Mouse (Mus musculus): ENCODE results near the gene Nsrp1. TPM values are rescaled to one million over a fixed set of nuclear protein-coding genes. Genes with fewer than 3 reads are reported as not detected.

Nsrp1 gene
- polyA plus RNA-seq, 1 experiment from 2014 or later: 102 TPM

DNA sequence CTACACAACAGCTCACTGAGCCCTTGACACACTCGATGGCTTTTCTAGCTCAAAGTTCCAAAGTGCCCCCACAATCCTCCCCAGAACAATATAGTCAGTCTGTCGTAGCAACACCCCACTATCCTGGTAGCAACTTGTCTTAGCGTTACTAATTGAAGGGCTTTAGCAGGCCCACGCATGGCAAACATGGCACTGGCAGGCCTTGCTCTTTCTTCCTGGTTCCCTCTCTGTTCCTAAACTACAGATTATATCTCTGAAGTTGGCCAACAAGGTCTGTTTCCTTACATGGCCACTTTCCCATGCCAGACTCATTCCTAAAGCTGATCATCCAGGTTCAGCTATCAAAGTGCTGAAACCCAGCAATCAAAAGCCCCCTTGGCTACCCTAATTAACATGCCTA, 36.3 kb downstream of the Nsrp1 start:
- 84% methylated on average over 4 of the region's 4 CpGs for WGBS
- Histone ChIP-seq H3K36me3 (peaks cover 17% of the 10 kb centered on the region), H3K27me3 (no peaks in the 10 kb centered on the region), H3K27ac (no peak overlapping the region), H3K4me2 (no peak overlapping the region), H3K9me3 (no peaks in the 10 kb centered on the region), H3K4me3 (no peak overlapping the region), H3K4me1 (no peaks in the 10 kb centered on the region), H3K9ac (no peak overlapping the region)
- ATAC-seq (ENCODE audit: insufficient number of reproducible peaks, insufficient read depth, low FRiP score, low TSS enrichment, low read depth): no peak

DNA sequence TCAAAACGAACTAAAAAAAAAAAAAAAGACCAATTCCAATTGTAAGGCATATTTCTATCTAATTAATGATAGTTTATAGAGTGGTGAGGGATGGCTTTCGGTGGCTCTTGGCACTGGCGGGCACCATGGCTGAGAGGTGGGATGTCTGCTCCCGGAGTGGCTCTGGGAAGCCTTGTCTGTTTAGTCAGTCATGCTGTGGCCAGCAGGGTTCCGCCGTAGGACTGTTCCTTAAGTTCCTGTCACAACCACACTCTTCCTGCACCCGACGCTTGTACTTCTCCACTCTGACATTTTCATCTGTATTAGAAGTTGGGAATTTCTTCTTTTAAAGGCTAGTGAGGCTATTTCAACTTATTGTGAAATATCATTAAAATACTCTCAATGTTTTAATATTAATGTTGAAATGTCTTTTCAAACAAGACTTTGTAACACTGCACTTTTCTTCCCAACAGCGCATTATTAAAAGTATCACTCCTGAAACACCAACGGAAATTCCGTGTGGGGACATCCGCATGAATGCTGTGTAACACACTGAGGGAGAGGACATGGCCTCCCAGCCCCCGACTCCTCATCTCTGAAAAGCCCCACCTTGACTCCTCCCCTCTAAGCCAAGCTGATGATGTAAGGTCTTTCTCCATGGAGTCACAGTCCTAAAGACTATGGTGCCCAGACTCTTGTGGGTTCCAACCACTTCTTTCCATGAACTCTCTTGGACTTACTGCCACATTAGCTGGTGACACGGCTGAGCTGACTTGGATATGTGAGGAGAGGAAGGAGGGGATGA, 46.9 kb downstream of the Nsrp1 start:
- H3K27me3 ChIP-seq: no peaks in the 10 kb centered on the region
- 81% methylated on average over 14 of the region's 14 CpGs for WGBS
- H3K9ac ChIP-seq: no peak overlapping the region
- no peak for ATAC-seq (ENCODE audit: insufficient number of reproducible peaks, insufficient read depth, low FRiP score, low TSS enrichment, low read depth)
- no peak overlapping the region for H3K27ac ChIP-seq
- no peaks in the 10 kb centered on the region for H3K36me3 ChIP-seq
- H3K4me1 ChIP-seq: no peaks in the 10 kb centered on the region
- H3K4me3 ChIP-seq: no peak overlapping the region
- no peaks in the 10 kb centered on the region for H3K9me3 ChIP-seq
- H3K4me2 ChIP-seq: no peak overlapping the region

DNA sequence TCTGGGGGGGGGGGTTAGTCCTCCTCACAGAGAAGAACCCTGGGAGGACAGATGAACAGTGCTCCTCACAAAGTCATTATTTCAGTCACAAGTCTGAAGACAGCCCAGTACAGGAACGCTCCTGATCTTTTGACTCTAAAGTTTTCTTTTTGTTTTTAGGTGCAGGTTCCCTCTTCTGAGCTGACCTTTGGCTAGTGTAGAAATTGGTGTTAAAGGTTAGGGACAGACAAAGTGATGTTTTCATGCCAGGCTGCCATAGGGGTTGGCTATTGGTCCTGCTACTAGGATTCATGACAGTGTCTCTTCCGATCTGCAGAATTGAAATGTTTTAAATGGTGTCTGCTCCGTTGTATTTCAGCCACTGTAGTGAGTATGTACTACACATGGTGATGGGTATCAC, 50.1 kb downstream of the Nsrp1 start:
- Histone ChIP-seq H3K4me3 (no peak overlapping the region), H3K27ac (no peak overlapping the region), H3K27me3 (no peaks in the 10 kb centered on the region), H3K4me1 (no peaks in the 10 kb centered on the region), H3K9ac (no peak overlapping the region), H3K36me3 (no peaks in the 10 kb centered on the region), H3K9me3 (no peaks in the 10 kb centered on the region), H3K4me2 (no peak overlapping the region)
- 86% methylated on average over 3 of the region's 3 CpGs for WGBS
- ATAC-seq (ENCODE audit: insufficient number of reproducible peaks, insufficient read depth, low FRiP score, low TSS enrichment, low read depth): no peak

- no peaks in the 10 kb centered on the region for H3K4me1 ChIP-seq
- H3K36me3 ChIP-seq: no peaks in the 10 kb centered on the region
- no peak overlapping the region for H3K27ac ChIP-seq
- H3K27me3 ChIP-seq: no peaks in the 10 kb centered on the region
- H3K9ac ChIP-seq: no peak overlapping the region
- H3K9me3 ChIP-seq: no peaks in the 10 kb centered on the region
- H3K4me3 ChIP-seq: no peak overlapping the region
- WGBS: 77% methylated on average over 3 of the region's 3 CpGs
- H3K4me2 ChIP-seq: no peak overlapping the region
- ATAC-seq (ENCODE audit: insufficient number of reproducible peaks, insufficient read depth, low FRiP score, low TSS enrichment, low read depth): no peak
These were observed 51.7 kb downstream of the Nsrp1 start for GRCm38 (mm10) chr11:77026559-77026958.

GRCm38 (mm10) chr11:77021749-77022396, 56.4 kb downstream of the Nsrp1 start:
- ATAC-seq (ENCODE audit: insufficient number of reproducible peaks, insufficient read depth, low FRiP score, low TSS enrichment, low read depth): no peak
- Histone ChIP-seq H3K27ac (no peak overlapping the region), H3K27me3 (no peaks in the 10 kb centered on the region), H3K4me1 (no peaks in the 10 kb centered on the region), H3K9me3 (no peaks in the 10 kb centered on the region), H3K36me3 (no peaks in the 10 kb centered on the region), H3K9ac (no peak overlapping the region), H3K4me2 (no peak overlapping the region), H3K4me3 (no peak overlapping the region)
- WGBS: 75% methylated on average over 9 of the region's 9 CpGs

GRCm38 (mm10) chr11:77019539-77019938, 58.7 kb downstream of the Nsrp1 start:
- no peak overlapping the region for H3K9ac ChIP-seq
- H3K4me3 ChIP-seq: no peak overlapping the region
- ATAC-seq (ENCODE audit: insufficient number of reproducible peaks, insufficient read depth, low FRiP score, low TSS enrichment, low read depth): no peak
- no peak overlapping the region for H3K27ac ChIP-seq
- no peaks in the 10 kb centered on the region for H3K9me3 ChIP-seq
- 71% methylated on average over 8 of the region's 8 CpGs for WGBS
- H3K4me2 ChIP-seq: no peak overlapping the region
- no peaks in the 10 kb centered on the region for H3K36me3 ChIP-seq
- H3K27me3 ChIP-seq: no peaks in the 10 kb centered on the region
- H3K4me1 ChIP-seq: no peaks in the 10 kb centered on the region

GRCm38 (mm10) chr11:77018046-77018445, 60.2 kb downstream of the Nsrp1 start:
- no peak overlapping the region for H3K4me2 ChIP-seq
- no peaks in the 10 kb centered on the region for H3K4me1 ChIP-seq
- no peaks in the 10 kb centered on the region for H3K36me3 ChIP-seq
- no peaks in the 10 kb centered on the region for H3K27me3 ChIP-seq
- no peak overlapping the region for H3K4me3 ChIP-seq
- ATAC-seq (ENCODE audit: insufficient number of reproducible peaks, insufficient read depth, low FRiP score, low TSS enrichment, low read depth): no peak
- no peak overlapping the region for H3K9ac ChIP-seq
- H3K27ac ChIP-seq: no peak overlapping the region
- WGBS: 84% methylated on average over 11 of the region's 11 CpGs
- no peaks in the 10 kb centered on the region for H3K9me3 ChIP-seq

DNA sequence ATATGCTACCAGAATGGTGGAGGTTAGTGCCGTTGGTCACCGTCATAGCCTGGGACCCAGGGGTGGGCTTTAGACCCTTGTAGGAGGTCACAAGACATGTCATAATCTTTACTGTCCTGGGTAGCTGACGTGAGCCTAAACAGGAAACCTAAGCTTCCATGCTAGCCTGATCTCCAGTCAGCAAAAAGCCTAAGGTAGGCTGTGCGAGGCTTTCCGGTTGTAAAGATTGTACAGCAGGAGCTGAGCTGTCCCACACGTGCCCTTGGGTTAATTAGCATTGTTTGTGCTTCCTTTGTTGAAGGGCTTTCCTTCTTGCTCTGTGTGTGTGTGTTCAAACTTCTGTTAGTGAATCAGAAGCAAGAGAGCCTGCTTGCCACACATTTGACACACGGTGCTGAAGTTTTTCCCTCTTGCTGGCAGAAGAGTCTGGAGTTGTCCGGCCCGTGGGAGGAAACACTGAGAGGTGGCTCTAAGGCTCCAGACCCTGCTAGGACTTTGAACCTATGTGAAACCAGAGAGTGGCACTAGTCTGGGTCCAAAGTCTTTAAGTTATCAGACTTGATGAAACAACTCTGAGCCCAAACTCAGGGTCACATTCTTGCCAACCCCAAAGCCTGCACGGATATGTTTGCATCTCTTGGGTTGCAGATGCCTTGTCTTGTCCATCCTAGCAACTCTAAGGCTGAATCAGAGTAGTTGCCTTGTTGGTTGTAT, 67.3 kb downstream of the Nsrp1 start:
- H3K27me3 ChIP-seq: peaks cover 5% of the 10 kb centered on the region
- H3K36me3 ChIP-seq: no peaks in the 10 kb centered on the region
- peaks cover 8% of the 10 kb centered on the region for H3K4me1 ChIP-seq
- no peak overlapping the region for H3K27ac ChIP-seq
- H3K4me3 ChIP-seq: no peak overlapping the region
- no peaks in the 10 kb centered on the region for H3K9me3 ChIP-seq
- H3K9ac ChIP-seq: no peak overlapping the region
- H3K4me2 ChIP-seq: no peak overlapping the region
- WGBS: 80% methylated on average over 10 of the region's 10 CpGs
- ATAC-seq (ENCODE audit: insufficient number of reproducible peaks, insufficient read depth, low FRiP score, low TSS enrichment, low read depth): no peak

- peaks cover 8% of the 10 kb centered on the region for H3K4me1 ChIP-seq
- H3K27ac ChIP-seq: no peak overlapping the region
- H3K9ac ChIP-seq: no peak overlapping the region
- ATAC-seq (ENCODE audit: insufficient number of reproducible peaks, insufficient read depth, low FRiP score, low TSS enrichment, low read depth): no peak
- H3K27me3 ChIP-seq: peaks cover 5% of the 10 kb centered on the region
- H3K9me3 ChIP-seq: no peaks in the 10 kb centered on the region
- no peak overlapping the region for H3K4me3 ChIP-seq
- no peaks in the 10 kb centered on the region for H3K36me3 ChIP-seq
- 79% methylated on average over 16 of the region's 16 CpGs for WGBS
- no peak overlapping the region for H3K4me2 ChIP-seq
These were observed 68.9 kb downstream of the Nsrp1 start for GRCm38 (mm10) chr11:77009069-77010025.

GRCm38 (mm10) chr11:77006616-77007015, 71.6 kb downstream of the Nsrp1 start:
- H3K9ac ChIP-seq: no peak overlapping the region
- 24% methylated on average over 6 of the region's 6 CpGs for WGBS

DNA sequence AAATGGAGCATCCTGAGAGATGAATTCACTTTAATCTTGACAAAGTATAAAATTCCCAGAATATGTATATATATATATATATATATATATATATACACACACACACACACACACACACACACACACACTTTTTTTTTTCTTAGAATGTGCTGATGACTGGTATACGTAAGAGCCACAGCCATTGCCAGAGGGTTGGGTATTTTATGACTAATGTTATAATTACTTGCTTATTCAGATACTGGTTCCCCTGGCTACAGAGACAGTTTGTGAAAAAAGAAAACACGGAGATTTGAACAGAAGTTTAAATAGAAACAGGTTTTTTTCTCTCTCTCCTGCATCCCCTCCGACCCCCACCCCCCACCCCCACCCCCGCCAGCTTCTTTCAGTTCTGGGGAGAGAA, 72.4 kb downstream of the Nsrp1 start:
- Histone ChIP-seq H3K9me3 (no peaks in the 10 kb centered on the region), H3K4me1 (peaks cover 11% of the 10 kb centered on the region), H3K4me3 (no peak overlapping the region), H3K27me3 (peaks cover 14% of the 10 kb centered on the region), H3K9ac (no peak overlapping the region), H3K27ac (no peak overlapping the region), H3K36me3 (no peaks in the 10 kb centered on the region), H3K4me2 (no peak overlapping the region)
- no peak for ATAC-seq (ENCODE audit: insufficient number of reproducible peaks, insufficient read depth, low FRiP score, low TSS enrichment, low read depth)
- WGBS: 16% methylated on average over 4 of the region's 4 CpGs

More at GRCm38 (mm10) chr11:77006616-77007015, 71.6 kb downstream of the Nsrp1 start:
- Histone ChIP-seq H3K4me2 (peak overlapping the region; percentile 9; the same call in 1 of the 2 replicates), H3K4me1 (peaks cover 11% of the 10 kb centered on the region), H3K27me3 (peaks cover 9% of the 10 kb centered on the region), H3K4me3 (no peak overlapping the region), H3K27ac (no peak overlapping the region), H3K36me3 (no peaks in the 10 kb centered on the region), H3K9me3 (no peaks in the 10 kb centered on the region)
- no peak for ATAC-seq (ENCODE audit: insufficient number of reproducible peaks, insufficient read depth, low FRiP score, low TSS enrichment, low read depth)

All from embryonic facial prominence, embryonic 13.5 days (tissue).